Mouse (Mus musculus): ENCODE results near the gene Nacc1. TPM values are rescaled to one million over a fixed set of nuclear protein-coding genes. Genes with fewer than 3 reads are reported as not detected.

The Nacc1 gene
- total RNA-seq, 1 experiment, result 85.5 TPM

- H3K9me3 ChIP-seq (ENCODE audit: control insufficient read depth, insufficient read depth, low read depth, low read length), result no peaks in the 10 kb centered on the region
- peaks cover 11 to 14% of the 10 kb centered on the region in 2 experiments for H3K4me1 ChIP-seq (ENCODE audit: control insufficient read depth in 2 of 2, insufficient read depth in 2 of 2, low read length in 2 of 2, poor library complexity in 1 of 2)
- in situ Hi-C loops (cut with MboI; ENCODE audit: low sequenced_read_pairs in 2 of 2, unreplicated experiment in 2 of 2), result no loop called here
- no peak overlapping the region for H3K4me3 ChIP-seq (ENCODE audit: insufficient read depth in 1 of 2, low read depth in 1 of 2, low read length in 2 of 2, poor library complexity in 1 of 2, severe bottlenecking in 1 of 2)
- DNase-seq (ENCODE audit: low read depth, low spot score), result no peak
- TF ChIP-seq MAFK (IDR thresholded peaks at IDR 0.05; ENCODE audit: insufficient read depth, low read depth, low read length) (no peak), ZNF384 (IDR thresholded peaks at IDR 0.05; ENCODE audit: low read depth, low read length) (no peak), ZC3H11A (IDR thresholded peaks at IDR 0.05; ENCODE audit: borderline replicate concordance, low read depth, low read length) (no peak), CHD2 (IDR thresholded peaks at IDR 0.05; ENCODE audit: low read depth, low read length) (no peak), HCFC1 (IDR thresholded peaks at IDR 0.05; ENCODE audit: borderline replicate concordance, insufficient read depth, low read length) (no peak)
- peak overlapping the region; percentile 93; the same call in 1 of the 2 replicates for H3K27ac ChIP-seq (ENCODE audit: insufficient read depth, low read depth, low read length, poor library complexity, severe bottlenecking)
- H3K36me3 ChIP-seq (ENCODE audit: control insufficient read depth, insufficient read depth, low read length, poor library complexity, severe bottlenecking), result peaks cover 9% of the 10 kb centered on the region
- H3K9ac ChIP-seq (ENCODE audit: insufficient read depth, low read depth, low read length, poor library complexity, severe bottlenecking), result no peak overlapping the region; the same call in 1 of the 2 replicates
Observed at GRCm38 (mm10) chr8:84658951-84659350, 28.7 kb downstream of the Nacc1 start.

- H3K4me3 ChIP-seq (ENCODE audit: insufficient read depth in 1 of 2, low read depth in 1 of 2, low read length in 2 of 2, poor library complexity in 1 of 2, severe bottlenecking in 1 of 2), result peak overlapping the region; percentile 77 to 83
- H3K9ac ChIP-seq (ENCODE audit: insufficient read depth, low read depth, low read length, poor library complexity, severe bottlenecking), result peak overlapping the region; percentile 89; the same call in 1 of the 2 replicates
- DNase-seq (ENCODE audit: low read depth, low spot score), result no peak
Observed at GRCm38 (mm10) chr8:84657680-84658079, 30.0 kb downstream of the Nacc1 start.

GRCm38 (mm10) chr8:84657203-84657602, 30.5 kb downstream of the Nacc1 start:
- in situ Hi-C loops (cut with MboI; ENCODE audit: low sequenced_read_pairs in 2 of 2, unreplicated experiment in 2 of 2), result no loop called here
- Histone ChIP-seq H3K27ac (ENCODE audit: insufficient read depth, low read depth, low read length, poor library complexity, severe bottlenecking) (peak overlapping the region; percentile 97), H3K4me1 (ENCODE audit: control insufficient read depth in 2 of 2, insufficient read depth in 2 of 2, low read length in 2 of 2, poor library complexity in 1 of 2) (peaks cover 9 to 14% of the 10 kb centered on the region in 2 experiments), H3K36me3 (ENCODE audit: control insufficient read depth, insufficient read depth, low read length, poor library complexity, severe bottlenecking) (peaks cover 9% of the 10 kb centered on the region), H3K9me3 (ENCODE audit: control insufficient read depth, insufficient read depth, low read depth, low read length) (no peaks in the 10 kb centered on the region), H3K4me3 (ENCODE audit: insufficient read depth in 1 of 2, low read depth in 1 of 2, low read length in 2 of 2, poor library complexity in 1 of 2, severe bottlenecking in 1 of 2) (peak overlapping the region; percentile 77 to 83), H3K9ac (ENCODE audit: insufficient read depth, low read depth, low read length, poor library complexity, severe bottlenecking) (peak overlapping the region; percentile 89; the same call in 1 of the 2 replicates)
- DNase-seq (ENCODE audit: low read depth, low spot score), result no peak
- no peak for TF ChIP-seq HCFC1 (IDR thresholded peaks at IDR 0.05; ENCODE audit: borderline replicate concordance, insufficient read depth, low read length)

More at GRCm38 (mm10) chr8:84657680-84658079, 30.0 kb downstream of the Nacc1 start:
- in situ Hi-C loops (cut with MboI; ENCODE audit: low sequenced_read_pairs in 2 of 2, unreplicated experiment in 2 of 2), result no loop called here
- TF ChIP-seq CHD2 (IDR thresholded peaks at IDR 0.05; ENCODE audit: low read depth, low read length) (no peak), ZC3H11A (IDR thresholded peaks at IDR 0.05; ENCODE audit: borderline replicate concordance, low read depth, low read length) (no peak), ZNF384 (IDR thresholded peaks at IDR 0.05; ENCODE audit: low read depth, low read length) (no peak), HCFC1 (IDR thresholded peaks at IDR 0.05; ENCODE audit: borderline replicate concordance, insufficient read depth, low read length) (no peak), MAFK (IDR thresholded peaks at IDR 0.05; ENCODE audit: insufficient read depth, low read depth, low read length) (no peak)
- Histone ChIP-seq H3K27ac (ENCODE audit: insufficient read depth, low read depth, low read length, poor library complexity, severe bottlenecking) (peak overlapping the region; percentile 97; the same call in 1 of the 2 replicates), H3K36me3 (ENCODE audit: control insufficient read depth, insufficient read depth, low read length, poor library complexity, severe bottlenecking) (peaks cover 9% of the 10 kb centered on the region), H3K4me1 (ENCODE audit: control insufficient read depth in 2 of 2, insufficient read depth in 2 of 2, low read length in 2 of 2, poor library complexity in 1 of 2) (peaks cover 9 to 14% of the 10 kb centered on the region in 2 experiments), H3K9me3 (ENCODE audit: control insufficient read depth, insufficient read depth, low read depth, low read length) (no peaks in the 10 kb centered on the region)

DNA sequence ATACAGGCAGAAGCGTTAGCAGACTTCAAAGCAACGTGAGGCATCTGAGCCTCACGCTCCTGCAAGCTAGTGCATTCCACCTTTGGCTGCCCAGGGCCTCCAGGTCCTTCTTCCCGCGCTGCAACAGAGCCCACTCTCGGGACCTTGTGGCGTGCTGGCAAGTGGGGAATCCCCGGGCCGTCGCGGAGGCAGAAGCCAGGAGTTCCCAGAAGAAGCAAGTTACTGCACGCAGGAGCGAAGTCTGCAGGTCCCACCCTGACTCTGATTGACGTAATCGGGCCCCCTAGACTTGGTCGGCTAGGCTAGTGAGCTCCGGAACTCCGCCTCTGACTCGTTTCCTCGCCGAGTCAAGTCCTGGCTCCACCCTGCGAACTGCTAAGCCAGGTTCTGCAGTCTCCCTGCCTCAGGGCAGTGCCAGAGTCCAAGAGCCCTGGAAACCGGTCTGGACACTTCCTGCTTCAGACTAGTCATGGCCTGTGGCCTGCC, 31.0 kb downstream of the Nacc1 start:
- in situ Hi-C loops (cut with MboI; ENCODE audit: low sequenced_read_pairs in 2 of 2, unreplicated experiment in 2 of 2), result no loop called here
- no peak for TF ChIP-seq HCFC1 (IDR thresholded peaks at IDR 0.05; ENCODE audit: borderline replicate concordance, insufficient read depth, low read length)
- Histone ChIP-seq H3K36me3 (ENCODE audit: control insufficient read depth, insufficient read depth, low read length, poor library complexity, severe bottlenecking) (peaks cover 4% of the 10 kb centered on the region), H3K4me3 (ENCODE audit: insufficient read depth in 1 of 2, low read depth in 1 of 2, low read length in 2 of 2, poor library complexity in 1 of 2, severe bottlenecking in 1 of 2) (peak overlapping the region; percentile 77 to 83), H3K9ac (ENCODE audit: insufficient read depth, low read depth, low read length, poor library complexity, severe bottlenecking) (peak overlapping the region; percentile 89), H3K9me3 (ENCODE audit: control insufficient read depth, insufficient read depth, low read depth, low read length) (no peaks in the 10 kb centered on the region), H3K4me1 (ENCODE audit: control insufficient read depth in 2 of 2, insufficient read depth in 2 of 2, low read length in 2 of 2, poor library complexity in 1 of 2) (peaks cover 9 to 14% of the 10 kb centered on the region in 2 experiments), H3K27ac (ENCODE audit: insufficient read depth, low read depth, low read length, poor library complexity, severe bottlenecking) (peak overlapping the region; percentile 97)
- DNase-seq (ENCODE audit: low read depth, low spot score), result no peak

DNA sequence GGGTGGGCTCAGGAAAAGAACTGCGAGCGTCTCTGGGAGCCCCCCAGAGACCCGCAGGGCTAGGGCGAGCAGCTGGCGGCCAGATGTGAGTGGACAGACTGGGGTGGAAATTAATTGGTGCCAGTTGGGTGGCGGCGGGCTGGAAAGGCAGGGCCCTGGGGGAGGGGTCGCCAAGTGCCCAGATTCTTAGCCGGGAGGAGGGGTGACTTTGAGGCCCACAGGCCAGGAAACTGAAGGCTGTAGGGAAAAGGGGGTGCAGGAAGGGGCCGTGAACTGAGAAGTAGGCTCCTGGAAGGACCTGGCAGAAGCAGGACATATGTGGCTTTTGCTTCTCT, 31.5 kb downstream of the Nacc1 start:
- H3K4me1 ChIP-seq (ENCODE audit: control insufficient read depth in 2 of 2, insufficient read depth in 2 of 2, low read length in 2 of 2, poor library complexity in 1 of 2), result peaks cover 11 to 14% of the 10 kb centered on the region in 2 experiments
- H3K27ac ChIP-seq (ENCODE audit: insufficient read depth, low read depth, low read length, poor library complexity, severe bottlenecking), result peak overlapping the region; percentile 97
- H3K36me3 ChIP-seq (ENCODE audit: control insufficient read depth, insufficient read depth, low read length, poor library complexity, severe bottlenecking), result no peaks in the 10 kb centered on the region
- in situ Hi-C loops (cut with MboI; ENCODE audit: low sequenced_read_pairs in 2 of 2, unreplicated experiment in 2 of 2), result no loop called here
- H3K9me3 ChIP-seq (ENCODE audit: control insufficient read depth, insufficient read depth, low read depth, low read length), result no peaks in the 10 kb centered on the region
- peak overlapping the region; percentile 89 for H3K9ac ChIP-seq (ENCODE audit: insufficient read depth, low read depth, low read length, poor library complexity, severe bottlenecking)
- peak overlapping the region; percentile 77 to 83 for H3K4me3 ChIP-seq (ENCODE audit: insufficient read depth in 1 of 2, low read depth in 1 of 2, low read length in 2 of 2, poor library complexity in 1 of 2, severe bottlenecking in 1 of 2)
- DNase-seq (ENCODE audit: low read depth, low spot score), result no peak
- no peak for TF ChIP-seq MAFK (IDR thresholded peaks at IDR 0.05; ENCODE audit: insufficient read depth, low read depth, low read length)
- no peak for TF ChIP-seq ZNF384 (IDR thresholded peaks at IDR 0.05; ENCODE audit: low read depth, low read length)
- no peak for TF ChIP-seq HCFC1 (IDR thresholded peaks at IDR 0.05; ENCODE audit: borderline replicate concordance, insufficient read depth, low read length)
- no peak for TF ChIP-seq ZC3H11A (IDR thresholded peaks at IDR 0.05; ENCODE audit: borderline replicate concordance, low read depth, low read length)
- no peak for TF ChIP-seq CHD2 (IDR thresholded peaks at IDR 0.05; ENCODE audit: low read depth, low read length)

All from ES-E14 (cell line).